Mouse (Mus musculus) heart, adult 2 months (tissue): Measurements from ENCODE around the gene 3110082J24Rik. TPM values are rescaled to one million over a fixed set of nuclear protein-coding genes. Genes with fewer than 3 reads are reported as not detected.

ENCODE experiments used
- DNase-seq, 2 experiments: peaks; one replicate each; pipeline ENCODE4 v3.0.0; 2021
- H3K27ac ChIP-seq: fragments of 200-600 bp; 2 replicates; pipeline ENCODE4 v1.8.1; 2022
- H3K27me3 ChIP-seq: fragments of 200-500 bp; 2 replicates; pipeline ENCODE4 v1.6.1; 2012; ENCODE audit warnings: mild to moderate bottlenecking, low read length, inconsistent platforms, mixed read lengths; ENCODE audit not compliant: control insufficient read depth, insufficient read depth
- H3K36me3 ChIP-seq: fragments of 200-500 bp; 2 replicates; pipeline ENCODE4 v1.6.1; 2012; ENCODE audit warnings: low read length, inconsistent platforms; ENCODE audit not compliant: control insufficient read depth, insufficient read depth
- H3K4me1 ChIP-seq: fragments of 200-500 bp; 2 replicates; pipeline ENCODE4 v1.6.1; 2011; ENCODE audit warnings: low read length; ENCODE audit not compliant: control insufficient read depth, insufficient read depth
- H3K4me3 ChIP-seq: fragments of 200-600 bp; 2 replicates; pipeline ENCODE4 v1.8.1; 2022
- H3K79me2 ChIP-seq: fragments of 200-500 bp; replicated peaks from 2 replicates; pipeline ENCODE4 v1.6.1; 2012; ENCODE audit warnings: mild to moderate bottlenecking, inconsistent platforms, low read length, moderate library complexity, mixed read lengths; ENCODE audit not compliant: control insufficient read depth, insufficient read depth
- H3K9ac ChIP-seq: fragments of 200-500 bp; 2 replicates; pipeline ENCODE4 v1.6.1; 2012; ENCODE audit warnings: low read depth, mild to moderate bottlenecking, control low read depth, inconsistent platforms, low read length, mixed read lengths
- CTCF ChIP-seq: fragments of 200-600 bp; IDR thresholded peaks from 2 replicates; pipeline ENCODE4 v1.8.1; 2022; ENCODE audit warnings: antibody characterized with exemption, mild to moderate bottlenecking, moderate library complexity
- EP300 ChIP-seq: fragments of 200-500 bp; IDR thresholded peaks from 2 replicates; pipeline ENCODE4 v1.6.1; 2011; ENCODE audit warnings: low read depth, low read length, control low read depth; ENCODE audit not compliant: insufficient read depth
- POLR2A ChIP-seq: fragments of 200-500 bp; IDR thresholded peaks from 2 replicates; pipeline ENCODE4 v1.6.1; 2011; ENCODE audit warnings: mild to moderate bottlenecking, low read depth, low read length, control low read depth; ENCODE audit not compliant: insufficient read depth
- WGBS: fragments of 180-500 bp; shearing (Covaris S2); methylation state at CpG from one replicate; pipeline ENCODE4 v1.1.7; 2018; 5-methylcytosine and 5-hydroxymethylcytosine counted together
- intact Hi-C: fragments of 180-260 bp; cut with DNase I; formaldehyde crosslinking; loops from one replicate; pipeline ENCODE4 v1.15.1; 2025
- polyA plus RNA-seq: library from polyadenylated mRNA; depleted of rRNA; stranded (reverse); fragments of >200 nt; gene quantifications from 2 replicates; pipeline ENCODE4 v1.2.3, GENCODE M21; 2012
- total RNA-seq, 2 experiments: library from RNA; stranded (reverse); gene quantifications; 2 replicates each; pipeline ENCODE4 v1.2.3; 2021

3110082J24Rik gene
- total and polyA plus RNA-seq, 3 experiments: not detected

DNA sequence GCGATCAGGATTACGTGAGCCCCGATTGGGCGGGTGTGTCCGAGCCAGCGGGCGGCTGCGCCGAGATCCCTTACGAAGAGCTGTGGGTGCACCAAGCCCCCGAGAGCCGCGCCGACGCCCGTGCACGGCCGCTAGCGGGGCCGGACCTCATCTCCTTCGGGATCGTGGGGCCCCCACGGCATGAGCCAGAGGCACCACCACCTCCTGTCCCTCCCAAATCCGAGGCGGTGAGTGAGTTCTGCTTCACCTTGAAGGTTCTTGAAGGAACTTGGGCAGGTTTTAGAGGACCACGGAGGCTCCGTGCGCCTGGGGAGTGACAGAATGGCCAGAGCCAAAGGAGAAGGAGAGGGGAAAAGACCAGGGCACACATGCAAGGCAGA, 8.9 kb upstream of the 3110082J24Rik start:
- intact Hi-C loops: loop anchor here (10.0 kb wide), 1 partner anchor 290 kb away; no protein-coding TSS in a partner anchor
- Histone ChIP-seq H3K79me2 (no peaks in the 10 kb centered on the region), H3K9ac (peak overlapping the region; percentile 56; the same call in 1 of the 2 replicates), H3K36me3 (no peaks in the 10 kb centered on the region), H3K27me3 (no peaks in the 10 kb centered on the region), H3K27ac (no peak overlapping the region), H3K4me3 (peak overlapping the region; percentile 50), H3K4me1 (peaks cover 1% of the 10 kb centered on the region; the same call in 1 of the 2 replicates)
- DNase-seq: no peak
- TF ChIP-seq POLR2A (no peak), CTCF (no peak), EP300 (no peak)
- WGBS: 1% methylated on average over 28 of the region's 28 CpGs

GRCm38 (mm10) chr5:30113881-30114760, 8.2 kb upstream of the 3110082J24Rik start:
- peak overlapping the region; percentile 56 for H3K9ac ChIP-seq
- H3K79me2 ChIP-seq: no peaks in the 10 kb centered on the region
- DNase-seq: peak; percentile 70 to 80
- TF ChIP-seq CTCF: peak; percentile 78
- no peak for TF ChIP-seq EP300
- H3K4me1 ChIP-seq: peaks cover 1% of the 10 kb centered on the region; the same call in 1 of the 2 replicates
- H3K4me3 ChIP-seq: peak overlapping the region; percentile 50
- intact Hi-C loops: loop anchor here (10.0 kb wide), 1 partner anchor 289 kb away; no protein-coding TSS in a partner anchor
- no peak overlapping the region for H3K27ac ChIP-seq
- no peaks in the 10 kb centered on the region for H3K36me3 ChIP-seq
- 2% methylated on average over 102 of the region's 103 CpGs for WGBS
- H3K27me3 ChIP-seq: no peaks in the 10 kb centered on the region

DNA sequence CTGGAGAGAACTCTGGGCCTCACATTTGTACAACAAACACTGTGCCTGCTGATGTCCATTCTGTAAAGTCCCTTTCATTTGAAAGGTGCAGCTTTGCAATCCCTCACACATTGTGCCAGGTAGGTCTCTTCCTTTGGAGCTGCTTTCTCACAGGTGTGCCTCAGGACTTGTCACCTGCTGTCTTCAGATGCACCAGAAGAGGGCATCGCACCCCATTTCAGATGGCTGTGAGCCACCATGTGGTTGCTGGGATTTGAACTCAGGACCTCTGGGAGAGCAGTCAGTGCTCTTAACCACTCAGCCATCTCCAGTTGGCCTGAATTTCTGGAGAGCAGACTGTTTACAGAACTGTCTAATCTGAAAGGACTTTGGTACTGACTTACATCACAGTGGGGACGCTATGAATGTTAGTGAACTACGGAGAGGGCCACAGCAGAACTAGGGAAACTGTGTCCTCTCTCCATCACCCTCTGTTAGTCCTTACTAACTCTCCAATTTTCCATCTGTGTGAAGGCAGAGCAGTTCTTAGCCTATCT, 6.7 kb upstream of the 3110082J24Rik start:
- WGBS: 93% methylated on average over 3 of the region's 3 CpGs
- H3K4me1 ChIP-seq: peaks cover 1% of the 10 kb centered on the region; the same call in 1 of the 2 replicates
- H3K9ac ChIP-seq: no peak overlapping the region
- no peak for DNase-seq
- no peaks in the 10 kb centered on the region for H3K36me3 ChIP-seq
- intact Hi-C loops: loop anchor here (10.0 kb wide), 1 partner anchor 288 kb away; no protein-coding TSS in a partner anchor
- no peak overlapping the region for H3K4me3 ChIP-seq
- TF ChIP-seq POLR2A (no peak), CTCF (0 out of 2 replicates have a peak, but pooled peaks have one; percentile 12), EP300 (no peak)
- peaks cover 1% of the 10 kb centered on the region; the same call in 1 of the 2 replicates for H3K27me3 ChIP-seq
- H3K79me2 ChIP-seq: no peaks in the 10 kb centered on the region
- H3K27ac ChIP-seq: no peak overlapping the region

DNA sequence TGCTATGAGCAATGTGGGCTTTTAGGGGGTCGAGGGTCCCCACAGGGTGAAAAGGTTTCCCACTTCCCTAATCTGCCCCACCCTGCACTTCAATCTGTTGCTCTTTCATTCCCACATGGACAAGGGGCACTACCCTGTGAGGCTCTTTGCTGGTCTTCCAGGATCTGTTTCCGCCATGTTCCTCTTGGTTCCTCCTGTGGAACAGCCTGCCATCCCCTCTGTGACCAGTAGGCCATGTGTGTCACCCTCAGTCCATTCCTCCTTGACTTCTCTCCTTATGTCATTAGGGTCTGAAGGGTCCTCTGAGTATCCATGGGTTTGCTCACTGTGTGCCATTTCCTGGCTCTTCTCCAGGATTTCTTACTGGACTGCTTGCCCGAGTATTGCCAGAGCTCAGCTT, 5.9 kb upstream of the 3110082J24Rik start:
- no peak overlapping the region for H3K27ac ChIP-seq
- intact Hi-C loops: loop anchor here (10.0 kb wide), 1 partner anchor 287 kb away; no protein-coding TSS in a partner anchor
- no peak for DNase-seq
- no peaks in the 10 kb centered on the region for H3K79me2 ChIP-seq
- no peak overlapping the region for H3K9ac ChIP-seq
- H3K36me3 ChIP-seq: no peaks in the 10 kb centered on the region
- H3K4me3 ChIP-seq: no peak overlapping the region
- H3K4me1 ChIP-seq: peaks cover 1% of the 10 kb centered on the region; the same call in 1 of the 2 replicates
- WGBS: 68% methylated on average over 3 of the region's 3 CpGs
- H3K27me3 ChIP-seq: peaks cover 2% of the 10 kb centered on the region; the same call in 1 of the 2 replicates
- TF ChIP-seq EP300: no peak
- TF ChIP-seq POLR2A: no peak
- no peak; the same call in 1 of the 2 replicates for TF ChIP-seq CTCF

GRCm38 (mm10) chr5:30111126-30111525, 5.2 kb upstream of the 3110082J24Rik start:
- peak overlapping the region; percentile 26 for H3K4me3 ChIP-seq
- DNase-seq: peak; percentile 43 to 57

More at GRCm38 (mm10) chr5:30111126-30111525, 5.2 kb upstream of the 3110082J24Rik start:
- Histone ChIP-seq H3K27ac (no peak overlapping the region), H3K27me3 (peaks cover 2% of the 10 kb centered on the region; the same call in 1 of the 2 replicates), H3K36me3 (no peaks in the 10 kb centered on the region), H3K4me1 (peaks cover 1% of the 10 kb centered on the region; the same call in 1 of the 2 replicates), H3K9ac (no peak overlapping the region), H3K79me2 (no peaks in the 10 kb centered on the region)
- intact Hi-C loops: loop anchor here (10.0 kb wide), 1 partner anchor 286 kb away; no protein-coding TSS in a partner anchor
- TF ChIP-seq EP300: no peak
- peak; percentile 55 for TF ChIP-seq CTCF
- no peak for TF ChIP-seq POLR2A
- 7% methylated on average over 18 of the region's 18 CpGs for WGBS
